Mouse (Mus musculus) adrenal gland, adult 10 weeks (tissue): ENCODE measurements around the gene Prox2. TPM values are rescaled to one million over a fixed set of nuclear protein-coding genes. Genes with fewer than 3 reads are reported as not detected.

Experiments used
- polyA plus RNA-seq: library from polyadenylated mRNA; stranded (reverse); fragments of 350-450 nt; fragmentation: Illumina TruSeq; extraction: RNeasy Lipid Tissue Mini Kit (QIAGEN cat#74804); gene quantifications from one replicate; pipeline ENCODE4 v1.2.3, GENCODE M21; 2014; ENCODE audit warnings: low read depth, low replicate concordance

Prox2 gene
- 0.41 TPM for polyA plus RNA-seq

DNA sequence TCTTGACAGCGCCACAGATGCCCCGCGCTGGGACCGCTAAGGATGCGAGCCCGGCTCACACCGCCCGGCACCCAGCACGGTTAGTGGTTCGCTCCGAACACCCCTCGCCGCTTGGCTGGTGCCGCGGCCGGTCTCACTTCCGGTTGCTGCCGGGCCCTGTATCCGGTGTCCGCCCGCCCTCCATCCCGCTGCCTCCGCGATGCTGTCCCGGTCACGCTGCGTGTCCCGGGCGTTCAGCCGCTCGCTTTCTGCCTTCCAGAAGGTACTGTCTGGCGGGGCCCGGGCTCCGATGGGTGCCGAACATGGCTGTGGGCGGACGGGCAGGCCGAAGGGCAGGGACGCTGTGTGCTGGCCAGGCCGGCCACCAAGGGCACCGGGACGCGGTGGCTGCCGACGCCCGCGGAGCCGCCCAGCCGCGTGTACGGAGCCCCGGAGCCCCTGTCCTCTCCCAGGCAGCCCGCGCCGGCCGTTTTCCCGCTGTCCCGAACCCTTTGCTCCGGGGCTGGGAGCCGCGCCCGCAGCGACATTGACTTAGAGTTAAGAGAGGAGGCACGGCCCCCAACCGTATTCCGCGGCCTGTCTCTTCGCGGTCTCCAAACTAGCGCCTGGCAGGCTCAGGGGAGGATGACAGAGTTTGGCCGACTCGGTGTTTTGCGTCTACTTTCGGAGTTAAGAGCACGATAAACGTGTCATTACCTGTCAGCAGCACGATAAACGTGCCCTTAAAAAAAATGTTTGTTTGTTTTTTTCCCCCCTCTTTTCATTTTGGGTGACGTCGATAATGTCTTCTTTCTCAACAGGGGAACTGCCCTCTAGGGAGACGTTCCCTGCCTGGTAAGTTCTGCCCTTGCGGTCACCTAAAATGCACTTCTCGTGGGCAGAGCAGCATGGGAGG, at the start of gene Prox2, which contains the start of gene Dlst:
Prox2 (minus strand) TSS at position 62 of the 895 bp plus-strand sequence.
Dlst (plus strand) TSS at position 136 of the 895 bp plus-strand sequence.

DNA sequence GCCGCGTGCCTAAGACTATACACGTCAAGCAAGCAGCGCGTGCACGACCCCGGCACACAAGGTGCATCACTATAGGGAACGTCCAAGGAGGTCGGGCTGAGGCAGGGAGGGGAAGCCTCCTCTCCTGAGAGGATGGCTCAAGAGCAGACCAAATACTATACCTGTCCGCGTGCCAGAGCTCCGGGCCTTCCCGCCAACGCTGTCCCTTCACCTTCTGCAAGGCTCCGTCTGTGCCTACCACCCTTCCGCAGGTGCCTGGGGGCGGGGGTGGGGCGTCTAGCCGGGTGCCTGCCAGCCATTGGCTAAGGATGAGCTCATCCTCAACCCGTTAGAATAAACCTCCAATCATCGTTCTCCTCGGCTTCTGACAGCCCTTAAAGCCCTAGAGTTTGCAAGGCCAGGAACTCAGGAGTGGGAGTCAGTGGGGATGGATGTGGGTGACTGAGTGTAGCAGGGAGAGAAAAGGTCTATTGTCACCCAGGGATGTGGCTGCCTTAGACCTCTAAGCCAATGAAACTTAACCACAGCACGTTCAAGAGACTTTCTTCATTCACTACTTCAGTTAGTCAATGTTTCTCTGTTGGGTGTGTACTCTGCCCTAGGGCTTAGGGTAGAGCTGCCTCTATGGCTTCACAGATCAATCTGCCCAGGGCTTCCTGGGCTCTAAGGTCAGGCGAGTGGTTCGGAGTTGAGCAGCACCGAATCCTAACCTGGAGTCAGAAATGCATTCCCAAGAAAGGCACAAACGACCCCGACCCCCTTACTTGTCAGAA, 40.6 kb upstream of the Prox2 start, which contains the start of gene Rps6kl1:
Rps6kl1 (minus strand) TSS at position 263 of the 773 bp plus-strand sequence.

Other genes starting within 250 kb of the Prox2 start
- gene Ltbp2, start 234.2 kb downstream of the Prox2 start, polyA plus RNA-seq = 0.23 TPM
- gene Fcf1, start 139.9 kb downstream of the Prox2 start, polyA plus RNA-seq = 153 TPM
- 25.5 TPM for gene Arel1, start 139.9 kb downstream of the Prox2 start, polyA plus RNA-seq
- 55.9 TPM for gene Ylpm1, start 114.4 kb downstream of the Prox2 start, polyA plus RNA-seq
- 291 TPM for gene Dlst, start 74 bp upstream of the Prox2 start, polyA plus RNA-seq
- not detected for gene Rps6kl1, start 40.5 kb upstream of the Prox2 start, polyA plus RNA-seq
- not detected for gene Pgf, start 67.0 kb upstream of the Prox2 start, polyA plus RNA-seq
- 4.0 TPM for gene Eif2b2, start 108.7 kb upstream of the Prox2 start, polyA plus RNA-seq
- gene Mlh3, start 159.8 kb upstream of the Prox2 start, polyA plus RNA-seq = 30.3 TPM
- gene Acyp1, start 177.7 kb upstream of the Prox2 start, polyA plus RNA-seq = 32.1 TPM
- 0.70 TPM for gene Zc2hc1c, start 177.8 kb upstream of the Prox2 start, polyA plus RNA-seq
- 85.3 TPM for gene Nek9, start 228.6 kb upstream of the Prox2 start, polyA plus RNA-seq